Mouse (Mus musculus) right cerebral cortex, adult 2 months (tissue): ENCODE measurements at regions not wholly inside any gene's neighbourhood (a gene's known extent, or its start where the extent isn't known, plus 50 kb on each side); places are given as distances from the start of the nearest gene placed in this dataset.

ENCODE experiments used
- DNase-seq, 2 experiments: peaks; one replicate each; pipeline ENCODE4 v3.0.0; 2021 to 2022; ENCODE audit warnings: low spot score in 2 of 2

- no peak for DNase-seq
Measured at GRCm38 (mm10) chr9:71420064-71420463, 65.7 kb downstream of the Polr2m start.

GRCm38 (mm10) chr9:71418531-71418930 is 67.2 kb downstream of the Polr2m start:
- no peak for DNase-seq

- DNase-seq, result peak; percentile 6 to 26
Measured at GRCm38 (mm10) chr9:71417248-71417647, 68.5 kb downstream of the Polr2m start.

GRCm38 (mm10) chr9:71411171-71411570 is 74.6 kb downstream of the Polr2m start:
- no peak for DNase-seq

GRCm38 (mm10) chr9:71409925-71410324 is 75.8 kb downstream of the Polr2m start:
- no peak for DNase-seq

GRCm38 (mm10) chr9:71408946-71409345 is 76.8 kb downstream of the Polr2m start:
- DNase-seq, result no peak

GRCm38 (mm10) chr9:71404396-71405135 is 81.2 kb downstream of the Polr2m start:
- DNase-seq, result no peak

- DNase-seq, result no peak
Measured at GRCm38 (mm10) chr9:71401667-71402066, 84.1 kb downstream of the Polr2m start.

GRCm38 (mm10) chr9:71399346-71399745 is 86.4 kb downstream of the Polr2m start:
- DNase-seq, result no peak

- DNase-seq, result no peak
Measured at GRCm38 (mm10) chr9:71396784-71397183, 89.0 kb downstream of the Polr2m start.

- no peak for DNase-seq
Measured at GRCm38 (mm10) chr9:71390221-71390620, 95.5 kb downstream of the Polr2m start.

GRCm38 (mm10) chr9:71387426-71387825 is 98.3 kb downstream of the Polr2m start:
- peak; percentile 10 to 15 for DNase-seq

- no peak for DNase-seq
Measured at GRCm38 (mm10) chr9:71383901-71384300, 101.8 kb downstream of the Polr2m start.

- DNase-seq, result no peak
Measured at GRCm38 (mm10) chr9:71379731-71380250, 105.9 kb downstream of the Polr2m start.

- DNase-seq, result no peak
Measured at GRCm38 (mm10) chr9:71369760-71370159, 116.0 kb downstream of the Polr2m start.

GRCm38 (mm10) chr9:71369202-71369601 is 116.5 kb downstream of the Polr2m start:
- no peak for DNase-seq

- no peak for DNase-seq
Measured at GRCm38 (mm10) chr9:71366573-71366972, 119.2 kb downstream of the Polr2m start.

GRCm38 (mm10) chr9:71365177-71365738 is 120.5 kb downstream of the Polr2m start:
- DNase-seq, result no peak

GRCm38 (mm10) chr9:71364047-71364665 is 121.6 kb downstream of the Polr2m start:
- DNase-seq, result no peak

- DNase-seq, result no peak
Measured at GRCm38 (mm10) chr9:71362401-71362800, 123.3 kb downstream of the Polr2m start.

GRCm38 (mm10) chr9:71361961-71362360 is 123.8 kb downstream of the Polr2m start:
- no peak for DNase-seq

- no peak for DNase-seq
Measured at GRCm38 (mm10) chr9:71361311-71361710, 124.4 kb downstream of the Polr2m start.

GRCm38 (mm10) chr9:71360676-71361075 is 125.1 kb downstream of the Polr2m start:
- DNase-seq, result no peak
